Mouse (Mus musculus) midbrain, embryonic 11.5 days (tissue): ENCODE measurements at regions not wholly inside any gene's neighbourhood (a gene's known extent, or its start where the extent isn't known, plus 50 kb on each side); places are given as distances from the start of the nearest gene placed in this dataset.
A peak's percentile ranks its signal among the peaks of the same experiment; 100 is the strongest.

Source experiments
- ATAC-seq: fragments of 200-750 bp; cut with Nextera tagmentation; 2 replicates; pipeline ENCODE4 v1.8.0; 2017; ENCODE audit warnings: moderate TSS enrichment, moderate library complexity; ENCODE audit not compliant: low FRiP score
- DNase-seq: peaks from one replicate; pipeline ENCODE4 v3.0.0; 2015; ENCODE audit warnings: low spot score; ENCODE audit errors: missing footprints
- H3K27ac ChIP-seq: fragments of 300-500 bp; sonication (generic); 2 replicates; pipeline ENCODE4 v1.5.1; 2014; ENCODE audit warnings: low read depth, low read length
- H3K27me3 ChIP-seq: fragments of 300-500 bp; sonication (generic); 2 replicates; pipeline ENCODE4 v1.6.1; 2014; ENCODE audit warnings: mild to moderate bottlenecking, low read length, moderate library complexity, mixed read lengths; ENCODE audit not compliant: control insufficient read depth, insufficient read depth
- H3K36me3 ChIP-seq: fragments of 300-500 bp; sonication (generic); 2 replicates; pipeline ENCODE4 v1.6.1; 2014; ENCODE audit warnings: mild to moderate bottlenecking, low read length, moderate library complexity, mixed read lengths; ENCODE audit not compliant: control insufficient read depth, insufficient read depth
- H3K4me1 ChIP-seq: fragments of 300-500 bp; sonication (generic); 2 replicates; pipeline ENCODE4 v1.6.1; 2014; ENCODE audit warnings: low read length; ENCODE audit not compliant: control insufficient read depth, insufficient read depth
- H3K4me2 ChIP-seq: fragments of 300-500 bp; sonication (generic); 2 replicates; pipeline ENCODE4 v1.6.1; 2014; ENCODE audit warnings: mild to moderate bottlenecking, moderate library complexity
- H3K4me3 ChIP-seq: fragments of 300-500 bp; sonication (generic); 2 replicates; pipeline ENCODE4 v1.5.1; 2014; ENCODE audit warnings: low read depth, low read length
- H3K9ac ChIP-seq: fragments of 300-500 bp; sonication (generic); 2 replicates; pipeline ENCODE4 v1.6.1; 2014; ENCODE audit warnings: low read length
- H3K9me3 ChIP-seq: fragments of 300-500 bp; sonication (generic); 2 replicates; pipeline ENCODE4 v1.6.1; 2016; ENCODE audit warnings: low read length; ENCODE audit not compliant: control insufficient read depth
- WGBS: fragments of 180-500 bp; shearing (Covaris S2); extraction: QIAGEN DNeasy Blood & Tissue Kit; methylation state at CpG from one replicate; pipeline ENCODE4 v1.1.7; 2014; 5-methylcytosine and 5-hydroxymethylcytosine counted together

GRCm38 (mm10) chr10:83882119-83882890 is 159.6 kb downstream of the 1500009L16Rik start:
- Histone ChIP-seq H3K27me3 (no peaks in the 10 kb centered on the region), H3K4me3 (no peak overlapping the region), H3K27ac (no peak overlapping the region), H3K4me1 (no peaks in the 10 kb centered on the region), H3K4me2 (no peak overlapping the region), H3K36me3 (no peaks in the 10 kb centered on the region), H3K9me3 (no peaks in the 10 kb centered on the region), H3K9ac (no peak overlapping the region)
- WGBS: 77% methylated on average over 17 of the region's 17 CpGs
- ATAC-seq (no peak), DNase-seq (peak; percentile 82)

GRCm38 (mm10) chr10:83882891-83883185 is 160.2 kb downstream of the 1500009L16Rik start:
- ATAC-seq (no peak), DNase-seq (no peak)
- WGBS: 83% methylated on average over 1 of the region's 1 CpGs
- H3K27me3 ChIP-seq: no peaks in the 10 kb centered on the region
- no peak overlapping the region for H3K4me2 ChIP-seq
- no peak overlapping the region for H3K27ac ChIP-seq
- H3K9ac ChIP-seq: no peak overlapping the region
- H3K4me1 ChIP-seq: no peaks in the 10 kb centered on the region
- H3K4me3 ChIP-seq: no peak overlapping the region
- no peaks in the 10 kb centered on the region for H3K36me3 ChIP-seq
- H3K9me3 ChIP-seq: no peaks in the 10 kb centered on the region

- no peaks in the 10 kb centered on the region for H3K9me3 ChIP-seq
- H3K9ac ChIP-seq: no peak overlapping the region
- H3K4me3 ChIP-seq: no peak overlapping the region
- H3K4me1 ChIP-seq: no peaks in the 10 kb centered on the region
- no peak overlapping the region for H3K4me2 ChIP-seq
- H3K36me3 ChIP-seq: no peaks in the 10 kb centered on the region
- WGBS: 93% methylated on average over 2 of the region's 2 CpGs
- no peak for ATAC-seq
- no peak for DNase-seq
- no peaks in the 10 kb centered on the region for H3K27me3 ChIP-seq
- H3K27ac ChIP-seq: no peak overlapping the region
Measured at GRCm38 (mm10) chr10:83884553-83884952, 161.9 kb downstream of the 1500009L16Rik start.

- Histone ChIP-seq H3K4me2 (no peak overlapping the region), H3K27ac (no peak overlapping the region), H3K27me3 (no peaks in the 10 kb centered on the region), H3K9me3 (no peaks in the 10 kb centered on the region), H3K9ac (no peak overlapping the region), H3K36me3 (no peaks in the 10 kb centered on the region), H3K4me3 (no peak overlapping the region), H3K4me1 (no peaks in the 10 kb centered on the region)
- WGBS: 72% methylated on average over 6 of the region's 6 CpGs
- DNase-seq (no peak), ATAC-seq (no peak)
Measured at GRCm38 (mm10) chr10:83888587-83888986, 165.9 kb downstream of the 1500009L16Rik start.

- Histone ChIP-seq H3K4me3 (no peak overlapping the region), H3K4me2 (no peak overlapping the region), H3K36me3 (no peaks in the 10 kb centered on the region), H3K27ac (no peak overlapping the region), H3K4me1 (no peaks in the 10 kb centered on the region), H3K27me3 (no peaks in the 10 kb centered on the region), H3K9ac (no peak overlapping the region), H3K9me3 (no peaks in the 10 kb centered on the region)
- ATAC-seq (no peak), DNase-seq (no peak)
- 78% methylated on average over 3 of the region's 3 CpGs for WGBS
Measured at GRCm38 (mm10) chr10:83895741-83896150, 173.1 kb downstream of the 1500009L16Rik start.

- Histone ChIP-seq H3K27me3 (no peaks in the 10 kb centered on the region), H3K9ac (no peak overlapping the region), H3K9me3 (no peaks in the 10 kb centered on the region), H3K4me2 (no peak overlapping the region), H3K4me1 (no peaks in the 10 kb centered on the region), H3K27ac (no peak overlapping the region), H3K36me3 (no peaks in the 10 kb centered on the region), H3K4me3 (no peak overlapping the region)
- WGBS: 89% methylated on average over 5 of the region's 5 CpGs
- DNase-seq: no peak
- ATAC-seq: no peak
Measured at GRCm38 (mm10) chr10:83896160-83896559, 173.5 kb downstream of the 1500009L16Rik start.

GRCm38 (mm10) chr10:83897558-83897957 is 174.9 kb downstream of the 1500009L16Rik start:
- Histone ChIP-seq H3K9ac (no peak overlapping the region), H3K4me3 (no peak overlapping the region), H3K9me3 (no peaks in the 10 kb centered on the region), H3K27me3 (no peaks in the 10 kb centered on the region), H3K4me2 (no peak overlapping the region), H3K4me1 (no peaks in the 10 kb centered on the region), H3K36me3 (no peaks in the 10 kb centered on the region), H3K27ac (no peak overlapping the region)
- 90% methylated on average over 6 of the region's 6 CpGs for WGBS
- no peak for DNase-seq
- ATAC-seq: no peak

GRCm38 (mm10) chr10:83906751-83907150 is 184.1 kb downstream of the 1500009L16Rik start:
- no peaks in the 10 kb centered on the region for H3K9me3 ChIP-seq
- no peak for DNase-seq
- H3K27ac ChIP-seq: no peak overlapping the region
- no peak overlapping the region for H3K4me2 ChIP-seq
- no peaks in the 10 kb centered on the region for H3K36me3 ChIP-seq
- 0 out of 2 replicates have a peak, but pooled peaks have one; percentile 50 for ATAC-seq
- 52% methylated on average over 8 of the region's 8 CpGs for WGBS
- H3K4me1 ChIP-seq: no peaks in the 10 kb centered on the region
- H3K27me3 ChIP-seq: no peaks in the 10 kb centered on the region
- no peak overlapping the region for H3K4me3 ChIP-seq
- no peak overlapping the region for H3K9ac ChIP-seq

GRCm38 (mm10) chr10:83910649-83911370 is 188.1 kb downstream of the 1500009L16Rik start:
- 92% methylated on average over 10 of the region's 10 CpGs for WGBS
- Histone ChIP-seq H3K36me3 (no peaks in the 10 kb centered on the region), H3K9me3 (no peaks in the 10 kb centered on the region), H3K27me3 (no peaks in the 10 kb centered on the region), H3K4me2 (no peak overlapping the region), H3K4me1 (peaks cover 15% of the 10 kb centered on the region), H3K27ac (no peak overlapping the region), H3K4me3 (no peak overlapping the region), H3K9ac (no peak overlapping the region)
- ATAC-seq: no peak
- DNase-seq: no peak
